Mouse (Mus musculus): ENCODE measurements around the gene Srp72. TPM values are rescaled to one million over a fixed set of nuclear protein-coding genes. Genes with fewer than 3 reads are reported as not detected.
A peak's percentile ranks its signal among the peaks of the same experiment; 100 is the strongest.
"Not testable (repeated sequence)": the region's sequence is repeated elsewhere in the genome, so short reads cannot be mapped to it uniquely, and the experiment has no call there.

Gene Srp72
- polyA plus RNA-seq, 1 experiment = 81.0 TPM

DNA sequence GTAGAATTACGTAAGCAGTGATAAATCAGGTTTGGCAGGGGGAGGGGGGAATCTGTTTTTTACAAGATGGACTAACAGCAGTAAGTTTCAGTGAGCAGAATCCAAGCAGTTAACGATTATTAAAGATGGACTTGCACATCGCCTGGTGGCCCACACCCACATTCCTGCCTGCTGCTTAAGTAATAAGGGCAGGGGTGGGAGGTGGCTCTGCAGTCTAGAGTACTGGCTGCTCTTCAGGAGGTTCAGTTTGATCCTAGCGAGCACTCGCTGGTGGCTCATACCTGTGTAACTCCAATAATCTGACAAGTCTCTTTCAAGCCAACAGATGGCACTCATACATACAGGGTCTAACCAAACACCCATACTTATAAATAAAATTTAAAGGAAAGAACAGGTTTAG is 14.9 kb upstream of the Srp72 start:
- no peak overlapping the region for H3K4me3 ChIP-seq (ENCODE audit: insufficient read depth, low read length)
- peaks cover 8% of the 10 kb centered on the region for H3K4me1 ChIP-seq (ENCODE audit: control insufficient read depth, insufficient read depth, low read length)
- no peak for TF ChIP-seq CTCF (IDR thresholded peaks at IDR 0.05; ENCODE audit: low read depth, low read length)
- no peak for TF ChIP-seq POLR2A (IDR thresholded peaks at IDR 0.05; ENCODE audit: borderline replicate concordance, low read depth, low read length)
- no peak overlapping the region for H3K27ac ChIP-seq (ENCODE audit: insufficient read depth, low read depth, low read length)

DNA sequence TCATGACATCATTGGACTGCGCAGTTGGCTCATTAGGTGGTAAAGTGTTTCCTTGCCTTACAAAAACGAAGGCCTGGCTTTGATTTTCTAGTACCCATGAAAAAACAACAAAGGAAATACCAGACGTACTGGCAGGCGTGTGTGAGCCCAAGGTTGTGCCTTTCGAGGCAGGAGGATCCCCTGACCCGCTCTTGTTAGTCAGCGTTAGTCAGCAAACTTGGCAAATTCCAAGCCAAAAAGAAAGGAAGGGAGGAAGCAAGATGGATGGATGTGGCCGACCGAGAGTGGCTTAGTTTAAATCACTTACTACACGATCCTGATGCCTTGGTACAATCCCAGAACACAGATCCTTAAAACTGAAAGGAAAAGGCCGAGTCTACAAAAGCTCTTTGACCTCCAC is 11.9 kb upstream of the Srp72 start:
- H3K27ac ChIP-seq (ENCODE audit: insufficient read depth, low read depth, low read length) = no peak overlapping the region
- no peak for TF ChIP-seq POLR2A (IDR thresholded peaks at IDR 0.05; ENCODE audit: borderline replicate concordance, low read depth, low read length)
- no peak for TF ChIP-seq CTCF (IDR thresholded peaks at IDR 0.05; ENCODE audit: low read depth, low read length)
- no peak overlapping the region for H3K4me3 ChIP-seq (ENCODE audit: insufficient read depth, low read length)
- H3K4me1 ChIP-seq (ENCODE audit: control insufficient read depth, insufficient read depth, low read length) = no peaks in the 10 kb centered on the region

DNA sequence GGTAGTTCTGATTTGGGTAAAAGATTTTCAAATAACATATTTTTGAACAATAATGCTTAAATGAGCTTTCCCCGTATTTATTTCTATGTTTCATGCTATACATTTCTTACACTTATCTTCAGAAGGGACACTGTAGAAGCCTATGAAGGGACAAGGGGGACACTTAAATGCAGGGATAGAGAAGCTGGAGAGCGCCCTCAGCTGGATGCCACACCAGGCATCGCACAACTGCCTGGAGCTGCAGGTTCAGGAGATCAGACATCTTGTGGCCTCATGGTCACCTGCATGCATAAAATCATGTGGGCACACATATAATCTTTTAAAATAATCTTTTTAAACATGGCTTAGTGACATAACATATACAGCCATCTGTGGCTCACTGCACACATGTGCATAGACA is 9.8 kb upstream of the Srp72 start:
- no peak overlapping the region for H3K4me3 ChIP-seq (ENCODE audit: insufficient read depth, low read length)
- H3K4me1 ChIP-seq (ENCODE audit: control insufficient read depth, insufficient read depth, low read length) = no peaks in the 10 kb centered on the region
- no peak overlapping the region for H3K27ac ChIP-seq (ENCODE audit: insufficient read depth, low read depth, low read length)
- TF ChIP-seq CTCF (IDR thresholded peaks at IDR 0.05; ENCODE audit: low read depth, low read length) (no peak), POLR2A (IDR thresholded peaks at IDR 0.05; ENCODE audit: borderline replicate concordance, low read depth, low read length) (no peak)

DNA sequence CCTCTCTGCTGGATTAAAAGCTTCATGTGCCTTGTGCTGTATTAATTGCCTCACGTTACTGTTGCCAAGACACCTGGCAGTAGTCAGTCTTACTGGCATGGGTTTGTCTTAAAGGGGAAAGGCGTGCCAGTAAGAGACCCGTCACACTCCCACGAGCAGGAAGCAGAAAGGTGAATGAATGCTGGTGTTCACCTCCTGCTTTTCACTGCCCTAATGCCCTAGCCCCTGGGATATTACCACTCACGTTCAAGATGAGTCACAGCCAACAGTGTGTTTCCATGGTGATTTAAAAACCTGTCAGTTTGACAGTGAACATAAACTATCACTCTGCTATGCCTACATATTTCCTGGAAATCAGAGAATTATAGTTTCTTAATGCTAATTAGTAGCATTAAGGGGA is 5.2 kb upstream of the Srp72 start:
- TF ChIP-seq POLR2A (IDR thresholded peaks at IDR 0.05; ENCODE audit: borderline replicate concordance, low read depth, low read length) = no peak
- no peak for TF ChIP-seq CTCF (IDR thresholded peaks at IDR 0.05; ENCODE audit: low read depth, low read length)
- Histone ChIP-seq H3K4me3 (ENCODE audit: insufficient read depth, low read length) (no peak overlapping the region), H3K27ac (ENCODE audit: insufficient read depth, low read depth, low read length) (no peak overlapping the region), H3K4me1 (ENCODE audit: control insufficient read depth, insufficient read depth, low read length) (peaks cover 3% of the 10 kb centered on the region)

DNA sequence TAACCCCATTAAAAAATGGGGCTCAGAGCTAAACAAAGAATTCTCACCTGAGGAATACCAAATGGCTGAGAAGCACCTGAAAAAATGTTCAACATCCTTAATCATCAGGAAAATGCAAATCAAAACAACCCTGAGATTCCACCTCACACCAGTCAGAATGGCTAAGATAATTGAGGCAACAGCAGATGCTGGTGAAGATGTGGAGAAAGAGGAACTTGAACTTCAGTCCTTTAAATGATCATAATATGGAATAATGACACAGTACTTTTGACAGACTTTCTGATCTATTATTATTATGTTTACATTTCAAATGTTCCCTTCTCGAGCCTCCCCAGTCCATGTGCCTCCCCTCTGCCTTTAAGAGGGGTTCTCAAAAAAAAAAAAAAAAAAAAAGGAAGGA is 3.4 kb upstream of the Srp72 start:
- not testable (repeated sequence) for H3K27ac ChIP-seq (ENCODE audit: insufficient read depth, low read depth, low read length); H3K4me1 ChIP-seq (ENCODE audit: control insufficient read depth, insufficient read depth, low read length); H3K4me3 ChIP-seq (ENCODE audit: insufficient read depth, low read length)

DNA sequence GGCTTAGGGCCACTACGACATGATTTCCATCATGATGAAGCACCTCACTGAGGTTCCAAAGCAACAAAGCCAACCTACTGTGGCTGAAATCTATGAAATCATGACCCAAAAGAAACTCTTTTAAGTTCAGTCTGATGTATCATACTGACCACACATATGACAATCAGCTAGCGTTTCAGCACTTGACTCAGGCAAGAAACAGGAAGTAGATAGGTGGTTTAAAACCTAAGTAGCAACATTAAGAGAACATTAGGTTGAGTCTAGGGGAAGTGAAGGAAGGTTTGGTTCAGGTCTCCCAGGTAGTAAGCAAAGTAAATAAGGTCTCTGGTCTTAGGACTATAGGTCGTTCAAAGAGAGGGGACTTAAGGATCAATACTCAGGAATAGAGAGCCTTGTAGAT is 995 bp upstream of the Srp72 start:
- H3K4me1 ChIP-seq (ENCODE audit: control insufficient read depth, insufficient read depth, low read length) = peaks cover 5% of the 10 kb centered on the region
- H3K4me3 ChIP-seq (ENCODE audit: insufficient read depth, low read length) = peak overlapping the region; percentile 86
- no peak overlapping the region for H3K27ac ChIP-seq (ENCODE audit: insufficient read depth, low read depth, low read length)
- TF ChIP-seq CTCF (IDR thresholded peaks at IDR 0.05; ENCODE audit: low read depth, low read length) (no peak), POLR2A (IDR thresholded peaks at IDR 0.05; ENCODE audit: borderline replicate concordance, low read depth, low read length) (no peak)

DNA sequence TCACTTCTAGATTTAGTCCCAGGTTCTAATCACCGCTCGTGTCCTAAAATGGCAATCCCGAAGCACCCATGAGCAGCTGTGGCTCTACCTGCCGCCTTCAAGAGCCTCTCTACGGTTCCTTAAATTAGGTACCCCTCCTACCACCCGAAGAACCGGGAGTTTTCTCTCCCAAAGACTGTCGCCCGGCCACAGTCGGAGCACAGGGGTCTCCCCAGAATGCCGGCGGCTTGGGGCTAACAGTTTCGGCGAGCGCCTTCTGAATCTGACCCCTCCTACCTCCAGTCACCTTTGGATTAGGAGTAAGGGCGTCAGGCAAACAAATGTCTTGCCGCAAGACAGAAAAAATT is 303 bp upstream of the Srp72 start:
- no peak overlapping the region for H3K27ac ChIP-seq (ENCODE audit: insufficient read depth, low read depth, low read length)
- H3K4me1 ChIP-seq (ENCODE audit: control insufficient read depth, insufficient read depth, low read length) = peaks cover 5% of the 10 kb centered on the region
- H3K4me3 ChIP-seq (ENCODE audit: insufficient read depth, low read length) = peak overlapping the region; percentile 86
- TF ChIP-seq POLR2A (IDR thresholded peaks at IDR 0.05; ENCODE audit: borderline replicate concordance, low read depth, low read length) = no peak
- 0 out of 2 replicates have a peak, but pooled peaks have one; percentile 12 for TF ChIP-seq CTCF (IDR thresholded peaks at IDR 0.05; ENCODE audit: low read depth, low read length)

DNA sequence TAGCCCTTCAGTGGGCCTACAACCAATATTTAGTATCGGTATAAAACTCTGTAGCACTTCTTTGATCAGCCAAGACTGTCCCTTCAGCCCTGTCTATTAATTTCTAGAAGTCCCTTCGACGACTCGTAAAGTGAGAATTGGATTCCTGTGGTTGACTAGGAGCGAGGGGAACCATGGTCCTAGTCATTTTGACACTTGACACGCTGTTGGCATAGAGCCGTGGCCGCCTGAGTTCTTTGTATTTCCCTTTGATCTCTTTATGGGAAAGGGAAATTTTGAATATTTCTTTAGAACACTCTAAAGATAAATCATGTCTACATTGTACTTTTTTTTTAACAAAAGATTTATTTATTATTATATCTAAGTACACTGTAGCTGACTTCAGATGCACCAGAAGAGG is 1.3 kb downstream of the Srp72 start:
- no peak overlapping the region for H3K27ac ChIP-seq (ENCODE audit: insufficient read depth, low read depth, low read length)
- peaks cover 5% of the 10 kb centered on the region for H3K4me1 ChIP-seq (ENCODE audit: control insufficient read depth, insufficient read depth, low read length)
- TF ChIP-seq POLR2A (IDR thresholded peaks at IDR 0.05; ENCODE audit: borderline replicate concordance, low read depth, low read length) (no peak), CTCF (IDR thresholded peaks at IDR 0.05; ENCODE audit: low read depth, low read length) (no peak)
- H3K4me3 ChIP-seq (ENCODE audit: insufficient read depth, low read length) = peak overlapping the region; percentile 86

DNA sequence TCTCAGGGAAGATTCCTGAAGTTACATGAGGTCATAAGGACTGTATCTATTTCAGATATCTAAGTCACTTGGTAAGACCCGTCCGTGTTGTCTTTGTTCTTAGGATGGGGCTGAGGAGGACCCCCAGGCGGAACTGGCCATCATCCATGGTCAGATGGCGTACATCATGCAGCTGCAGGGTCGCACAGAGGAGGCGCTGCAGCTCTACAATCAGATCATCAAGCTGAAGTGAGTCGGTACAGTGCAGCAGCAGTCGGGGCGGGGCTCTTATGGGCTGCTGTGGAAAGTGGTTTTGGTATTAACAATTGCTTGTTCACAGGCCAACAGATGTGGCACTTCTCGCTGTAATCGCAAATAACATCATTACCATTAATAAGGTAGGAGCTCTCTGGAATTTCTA is 9.5 kb downstream of the Srp72 start:
- TF ChIP-seq POLR2A (IDR thresholded peaks at IDR 0.05; ENCODE audit: borderline replicate concordance, low read depth, low read length) = no peak
- TF ChIP-seq CTCF (IDR thresholded peaks at IDR 0.05; ENCODE audit: low read depth, low read length) = no peak
- H3K4me1 ChIP-seq (ENCODE audit: control insufficient read depth, insufficient read depth, low read length) = no peaks in the 10 kb centered on the region

DNA sequence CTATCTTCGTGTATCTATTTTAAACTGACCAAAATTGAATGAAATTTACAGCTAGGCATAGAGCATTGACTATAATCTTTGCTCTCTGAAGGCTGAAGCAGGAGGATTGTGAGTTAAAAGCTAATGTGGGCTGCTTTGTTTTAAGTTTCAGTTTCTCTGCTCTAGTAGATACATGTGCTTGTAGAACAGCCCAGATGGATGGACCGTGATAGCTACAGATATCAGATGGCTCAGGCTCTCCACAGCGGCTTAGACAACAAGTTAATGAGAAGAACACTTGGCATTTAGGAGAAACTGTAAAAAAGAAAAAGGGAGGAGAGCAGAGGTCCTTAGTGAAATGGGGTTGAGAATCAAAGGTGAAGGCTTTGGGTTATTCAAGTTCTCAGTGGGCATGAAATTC is 16.3 kb downstream of the Srp72 start:
- no peak overlapping the region for H3K27ac ChIP-seq (ENCODE audit: insufficient read depth, low read depth, low read length)
- no peak overlapping the region for H3K4me3 ChIP-seq (ENCODE audit: insufficient read depth, low read length)
- no peak for TF ChIP-seq CTCF (IDR thresholded peaks at IDR 0.05; ENCODE audit: low read depth, low read length)
- TF ChIP-seq POLR2A (IDR thresholded peaks at IDR 0.05; ENCODE audit: borderline replicate concordance, low read depth, low read length) = no peak
- no peaks in the 10 kb centered on the region for H3K4me1 ChIP-seq (ENCODE audit: control insufficient read depth, insufficient read depth, low read length)

More for the DNA sequence above, 9.5 kb downstream of the Srp72 start:
- H3K4me3 ChIP-seq (ENCODE audit: insufficient read depth, low read length) = no peak overlapping the region
- H3K27ac ChIP-seq (ENCODE audit: insufficient read depth, low read depth, low read length) = no peak overlapping the region

DNA sequence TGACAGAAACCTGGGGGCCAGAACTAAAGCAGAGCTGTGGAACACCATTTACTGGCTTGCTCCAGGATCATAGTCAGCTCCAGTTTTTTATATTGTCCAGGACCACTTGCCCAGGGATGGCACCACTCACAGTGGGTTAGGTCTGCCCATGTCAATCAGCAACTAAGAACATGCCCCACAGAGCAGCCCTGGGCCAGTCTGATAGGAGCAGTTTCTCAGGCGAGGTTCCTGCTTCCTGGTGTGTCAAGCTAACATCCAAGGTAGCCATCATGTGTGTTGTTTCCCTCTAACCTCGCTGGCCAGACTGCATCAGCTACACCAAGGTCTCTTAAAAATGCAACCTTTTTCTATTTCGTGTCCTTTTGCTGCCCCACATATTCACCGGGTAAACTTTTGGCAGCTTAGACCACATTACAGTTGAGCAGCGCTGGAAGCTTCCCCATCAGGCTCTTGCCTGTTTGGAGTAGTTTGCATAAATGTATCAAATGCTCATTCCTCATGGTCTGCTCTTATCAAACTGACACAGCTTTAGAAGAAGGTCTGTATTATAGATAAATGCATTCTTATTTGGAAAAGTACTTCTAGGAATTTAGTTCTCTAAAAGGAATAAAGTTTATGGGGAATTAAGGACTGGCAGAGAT is 18.8 kb downstream of the Srp72 start:
- no peak for TF ChIP-seq POLR2A (IDR thresholded peaks at IDR 0.05; ENCODE audit: borderline replicate concordance, low read depth, low read length)
- TF ChIP-seq CTCF (IDR thresholded peaks at IDR 0.05; ENCODE audit: low read depth, low read length) = no peak
- H3K4me1 ChIP-seq (ENCODE audit: control insufficient read depth, insufficient read depth, low read length) = no peaks in the 10 kb centered on the region
- H3K4me3 ChIP-seq (ENCODE audit: insufficient read depth, low read length) = no peak overlapping the region
- no peak overlapping the region for H3K27ac ChIP-seq (ENCODE audit: insufficient read depth, low read depth, low read length)

All from bone marrow macrophage, adult 2 months (primary cell).